Mouse (Mus musculus) kidney, adult 8-10 months (tissue): Measurements from ENCODE around the gene 4933417A18Rik.
"Not testable (repeated sequence)": the region's sequence is repeated elsewhere in the genome, so short reads cannot be mapped to it uniquely, and the experiment has no call there.

Experiments used
- DNase-seq, 2 experiments: peaks; one replicate each; pipeline ENCODE4 v3.0.0; 2022

Gene 4933417A18Rik

GRCm38 (mm10) chr13:34924210-34924609 is at the start of gene 4933417A18Rik, which contains the start of gene Fam217a:
Gene 4933417A18Rik (plus strand): TSS chr13:34924409.
Gene Fam217a (minus strand): TSS chr13:34924310.
- no peak for DNase-seq

GRCm38 (mm10) chr13:34874736-34875135 is 49.5 kb upstream of the 4933417A18Rik start:
- DNase-seq: peak; percentile 22 to 37

GRCm38 (mm10) chr13:34875166-34875710 is 49.0 kb upstream of the 4933417A18Rik start, which contains the start of gene Prpf4b:
Gene Prpf4b (plus strand): TSS chr13:34875302.
- peak; percentile 89 to 94 for DNase-seq

- peak; percentile 60 to 63 for DNase-seq
Measured at GRCm38 (mm10) chr13:34875741-34876445, 48.3 kb upstream of the 4933417A18Rik start.

- DNase-seq: no peak
Measured at GRCm38 (mm10) chr13:34876481-34876880, 47.7 kb upstream of the 4933417A18Rik start.

- no peak for DNase-seq
Measured at GRCm38 (mm10) chr13:34892871-34893270, 31.3 kb upstream of the 4933417A18Rik start.

- no peak for DNase-seq
Measured at GRCm38 (mm10) chr13:34914614-34915013, 9.6 kb upstream of the 4933417A18Rik start.

GRCm38 (mm10) chr13:34916520-34917167 is 7.6 kb upstream of the 4933417A18Rik start:
- DNase-seq: peak in 1 of 2 experiments; percentile 13

- no peak for DNase-seq
Measured at GRCm38 (mm10) chr13:34934931-34935644, 10.9 kb downstream of the 4933417A18Rik start.

GRCm38 (mm10) chr13:34942370-34942769 is 18.2 kb downstream of the 4933417A18Rik start:
- no peak for DNase-seq

- not testable (repeated sequence) for DNase-seq
Measured at GRCm38 (mm10) chr13:34951437-34951836, 27.2 kb downstream of the 4933417A18Rik start.

- DNase-seq: no peak
Measured at GRCm38 (mm10) chr13:34956901-34957300, 32.7 kb downstream of the 4933417A18Rik start.

- DNase-seq: peak; percentile 19
Measured at GRCm38 (mm10) chr13:34958158-34958557, 33.9 kb downstream of the 4933417A18Rik start.

GRCm38 (mm10) chr13:34960996-34961770 is 37.0 kb downstream of the 4933417A18Rik start:
- DNase-seq: peak; percentile 45 to 71

GRCm38 (mm10) chr13:34963511-34964397 is 39.5 kb downstream of the 4933417A18Rik start, which contains the start of gene Eci3:
Gene Eci3 (minus strand): TSS chr13:34963810.
- DNase-seq: peak; percentile 92 to 94

GRCm38 (mm10) chr13:34964419-34964818 is 40.2 kb downstream of the 4933417A18Rik start:
- DNase-seq: peak; percentile 17 to 18

GRCm38 (mm10) chr13:34964866-34965265 is 40.7 kb downstream of the 4933417A18Rik start:
- DNase-seq: peak; percentile 26 to 38

GRCm38 (mm10) chr13:34965647-34966046 is 41.4 kb downstream of the 4933417A18Rik start:
- peak in 1 of 2 experiments; percentile 16 for DNase-seq

GRCm38 (mm10) chr13:34972456-34972855 is 48.2 kb downstream of the 4933417A18Rik start:
- not testable (repeated sequence) for DNase-seq

- no peak for DNase-seq
Measured at GRCm38 (mm10) chr13:34973149-34973548, 48.9 kb downstream of the 4933417A18Rik start.

- DNase-seq: no peak
Measured at GRCm38 (mm10) chr13:34973770-34974169, 49.6 kb downstream of the 4933417A18Rik start.
